19 mouse cellular contexts compared by ENCODE assay signal in genomic region chr9:62466742-62467412, GRCm38 (mm10).
DNase-seq lines count a peak whose midpoint lies in the region; ATAC-seq lines count a peak whose summit lies in the region.
"Had no signal": no experiment of that assay in that cellular context is flagged by ENCODE, and none has a peak within 500 bp of the region (broad histone marks: within the 10 kb centered on the region; RNA-seq: fewer than 3 reads in every experiment).

No protein-coding gene starts in this region.

- WGBS in heart, embryonic 13.5 days: 69% methylated on average over 11 of the region's 11 CpGs
- 87% methylated on average over 11 of the region's 11 CpGs for WGBS in midbrain, embryonic 12.5 days
- 84% methylated on average over 11 of the region's 11 CpGs for WGBS in midbrain, embryonic 15.5 days
- WGBS in hindbrain, embryonic 14.5 days: 87% methylated on average over 11 of the region's 11 CpGs
- 81% methylated on average over 11 of the region's 11 CpGs for WGBS in intestine, embryonic 16.5 days

- H3K4me1 ChIP-seq in heart, embryonic 13.5 days: peaks cover 12% of the 10 kb centered on the region; the same call in 1 of the 2 replicates
- peaks cover 35% of the 10 kb centered on the region for H3K4me1 ChIP-seq in midbrain, embryonic 12.5 days
- H3K4me1 ChIP-seq in midbrain, embryonic 15.5 days: peaks cover 17% of the 10 kb centered on the region
- peaks cover 11% of the 10 kb centered on the region for H3K4me1 ChIP-seq in hindbrain, embryonic 14.5 days (replicated peaks; ENCODE audit: control insufficient read depth, insufficient read depth, low read length)
- no peaks in the 10 kb centered on the region for H3K4me1 ChIP-seq in intestine, embryonic 16.5 days (ENCODE audit: control insufficient read depth, insufficient read depth, low read length)
- H3K4me1 ChIP-seq: liver, embryonic 15.5 days had no signal

- H3K36me3 ChIP-seq in heart, embryonic 13.5 days: no peaks in the 10 kb centered on the region
- H3K36me3 ChIP-seq in midbrain, embryonic 12.5 days: no peaks in the 10 kb centered on the region
- no peaks in the 10 kb centered on the region for H3K36me3 ChIP-seq in midbrain, embryonic 15.5 days (replicated peaks)
- H3K36me3 ChIP-seq in hindbrain, embryonic 14.5 days (replicated peaks; ENCODE audit: control insufficient read depth, insufficient read depth): no peaks in the 10 kb centered on the region
- H3K36me3 ChIP-seq in intestine, embryonic 16.5 days (ENCODE audit: control insufficient read depth, insufficient read depth, low read length): no peaks in the 10 kb centered on the region
- H3K36me3 ChIP-seq: embryonic facial prominence, embryonic 12.5 days; G1E; heart, embryonic 12.5 days; liver, embryonic 15.5 days had no signal

- no peaks in the 10 kb centered on the region for H3K27me3 ChIP-seq in heart, embryonic 13.5 days (replicated peaks)
- no peaks in the 10 kb centered on the region for H3K27me3 ChIP-seq in midbrain, embryonic 12.5 days
- no peaks in the 10 kb centered on the region for H3K27me3 ChIP-seq in midbrain, embryonic 15.5 days (replicated peaks)
- no peaks in the 10 kb centered on the region for H3K27me3 ChIP-seq in hindbrain, embryonic 14.5 days (ENCODE audit: control insufficient read depth, insufficient read depth, low read length)
- H3K27me3 ChIP-seq in intestine, embryonic 16.5 days (replicated peaks; ENCODE audit: control insufficient read depth, insufficient read depth, low read length): no peaks in the 10 kb centered on the region
- H3K27me3 ChIP-seq: embryonic facial prominence, embryonic 12.5 days; heart, embryonic 12.5 days; liver, embryonic 15.5 days had no signal

- no peak for DNase-seq in heart, postnatal 10 days
- DNase-seq in hindbrain, embryonic 14.5 days (ENCODE audit: low spot score): no peak
- DNase-seq in right cerebral cortex, postnatal 36 days (ENCODE audit: low spot score in 2 of 2): no peak
- DNase-seq: adrenal gland, adult 8-10 months; cerebellum, postnatal 36 days; gastrocnemius, postnatal 25 days; heart, postnatal 4 days; layer of hippocampus, adult 9-11 months; right cerebral cortex, adult 18-20 months had no signal

- no peak overlapping the region for H3K4me2 ChIP-seq in heart, embryonic 13.5 days
- H3K4me2 ChIP-seq in midbrain, embryonic 12.5 days (replicated peaks): no peak overlapping the region
- no peak overlapping the region for H3K4me2 ChIP-seq in midbrain, embryonic 15.5 days
- no peak overlapping the region for H3K4me2 ChIP-seq in hindbrain, embryonic 14.5 days (replicated peaks)
- H3K4me2 ChIP-seq in intestine, embryonic 16.5 days (ENCODE audit: low read depth, low read length): no peak overlapping the region
- H3K4me2 ChIP-seq: embryonic facial prominence, embryonic 12.5 days; heart, embryonic 12.5 days; liver, embryonic 15.5 days had no signal

- H3K9ac ChIP-seq in heart, embryonic 13.5 days: 0 out of 2 replicates have a peak overlapping the region, but pooled peaks have one; percentile 25
- no peak overlapping the region for H3K9ac ChIP-seq in midbrain, embryonic 12.5 days (replicated peaks)
- no peak overlapping the region for H3K9ac ChIP-seq in midbrain, embryonic 15.5 days
- 0 out of 2 replicates have a peak overlapping the region, but pooled peaks have one; percentile 4 for H3K9ac ChIP-seq in hindbrain, embryonic 14.5 days
- no peak overlapping the region for H3K9ac ChIP-seq in intestine, embryonic 16.5 days (ENCODE audit: low read depth, low read length)
- H3K9ac ChIP-seq: embryonic facial prominence, embryonic 12.5 days; heart, embryonic 12.5 days; liver, embryonic 15.5 days had no signal

- no peak for ATAC-seq in heart, embryonic 13.5 days (ENCODE audit: extremely low read depth, insufficient number of reproducible peaks, low FRiP score, low TSS enrichment)
- no peak for ATAC-seq in midbrain, embryonic 12.5 days (ENCODE audit: low FRiP score, low read depth)
- no peak for ATAC-seq in midbrain, embryonic 15.5 days (replicated peaks)
- ATAC-seq in hindbrain, embryonic 14.5 days (ENCODE audit: low FRiP score): no peak
- ATAC-seq in intestine, embryonic 16.5 days: no peak
- ATAC-seq: intestine, postnatal 0 days had no signal

- no peak overlapping the region for H3K27ac ChIP-seq in heart, embryonic 13.5 days (replicated peaks)
- peak overlapping the region; percentile 35; the same call in 1 of the 2 replicates for H3K27ac ChIP-seq in midbrain, embryonic 12.5 days (replicated peaks)
- H3K27ac ChIP-seq in midbrain, embryonic 15.5 days: no peak overlapping the region
- no peak overlapping the region for H3K27ac ChIP-seq in hindbrain, embryonic 14.5 days
- H3K27ac ChIP-seq in intestine, embryonic 16.5 days (ENCODE audit: low read length): no peak overlapping the region
- H3K27ac ChIP-seq: embryonic facial prominence, embryonic 12.5 days; liver, embryonic 15.5 days had no signal

- H3K4me3 ChIP-seq in heart, embryonic 13.5 days: no peak overlapping the region
- H3K4me3 ChIP-seq in midbrain, embryonic 12.5 days: no peak overlapping the region
- no peak overlapping the region for H3K4me3 ChIP-seq in midbrain, embryonic 15.5 days
- no peak overlapping the region for H3K4me3 ChIP-seq in hindbrain, embryonic 14.5 days (replicated peaks; ENCODE audit: low read length)
- H3K4me3 ChIP-seq in intestine, embryonic 16.5 days (ENCODE audit: low read length): no peak overlapping the region
- H3K4me3 ChIP-seq: embryonic facial prominence, embryonic 12.5 days; heart, embryonic 12.5 days; liver, embryonic 15.5 days; myocyte had no signal

- intact Hi-C loops in heart, postnatal 10 days (cut with DNase I): no loop called here

- no peaks in the 10 kb centered on the region for H3K9me3 ChIP-seq in heart, embryonic 13.5 days
- H3K9me3 ChIP-seq in midbrain, embryonic 12.5 days: no peaks in the 10 kb centered on the region
- no peaks in the 10 kb centered on the region for H3K9me3 ChIP-seq in midbrain, embryonic 15.5 days
- H3K9me3 ChIP-seq in hindbrain, embryonic 14.5 days (ENCODE audit: control insufficient read depth, low read length): no peaks in the 10 kb centered on the region
- no peaks in the 10 kb centered on the region for H3K9me3 ChIP-seq in intestine, embryonic 16.5 days (ENCODE audit: control insufficient read depth, low read length)
- H3K9me3 ChIP-seq: embryonic facial prominence, embryonic 12.5 days; G1E; heart, embryonic 12.5 days; liver, embryonic 15.5 days had no signal

Comparison
In these comparisons a context has a peak if more than half of its experiments do, and no peak if none do; other contexts are left out.
1. H3K9ac ChIP-seq: peak in heart, embryonic 13.5 days (single experiment) and hindbrain, embryonic 14.5 days (single experiment); none in midbrain, embryonic 12.5 days (single experiment), midbrain, embryonic 15.5 days (single experiment) and intestine, embryonic 16.5 days (single experiment).